Mouse (Mus musculus): ENCODE measurements around the gene Gin1. TPM values are rescaled to one million over a fixed set of nuclear protein-coding genes. Genes with fewer than 3 reads are reported as not detected.

The Gin1 gene
- polyA plus RNA-seq, 1 experiment from 2014 or later: 11.8 TPM

- DNase-seq (ENCODE audit: low spot score) (no peak), ATAC-seq (ENCODE audit: insufficient number of reproducible peaks, low FRiP score, low TSS enrichment, low read depth) (no peak)
- Histone ChIP-seq H3K9me3 (ENCODE audit: control insufficient read depth, low read length) (no peaks in the 10 kb centered on the region), H3K27ac (replicated peaks; ENCODE audit: low read depth, low read length) (no peak overlapping the region), H3K4me3 (ENCODE audit: low read depth, low read length) (no peak overlapping the region), H3K4me1 (ENCODE audit: control insufficient read depth, insufficient read depth, low read length) (no peaks in the 10 kb centered on the region), H3K36me3 (ENCODE audit: control insufficient read depth, insufficient read depth, low read length) (no peaks in the 10 kb centered on the region), H3K9ac (ENCODE audit: low read length) (no peak overlapping the region), H3K4me2 (ENCODE audit: low read depth, severe bottlenecking) (no peak overlapping the region), H3K27me3 (ENCODE audit: control insufficient read depth, insufficient read depth, low read length) (no peaks in the 10 kb centered on the region)
- 91% methylated on average over 5 of the region's 5 CpGs for WGBS
Measured at GRCm38 (mm10) chr1:97771727-97772126, 1.8 kb downstream of the Gin1 start.

GRCm38 (mm10) chr1:97773362-97773761 lies 3.4 kb downstream of the Gin1 start:
- Histone ChIP-seq H3K9me3 (ENCODE audit: control insufficient read depth, low read length) (no peaks in the 10 kb centered on the region), H3K4me1 (ENCODE audit: control insufficient read depth, insufficient read depth, low read length) (no peaks in the 10 kb centered on the region), H3K27ac (replicated peaks; ENCODE audit: low read depth, low read length) (no peak overlapping the region), H3K4me2 (ENCODE audit: low read depth, severe bottlenecking) (no peak overlapping the region), H3K36me3 (ENCODE audit: control insufficient read depth, insufficient read depth, low read length) (no peaks in the 10 kb centered on the region), H3K4me3 (ENCODE audit: low read depth, low read length) (no peak overlapping the region), H3K9ac (ENCODE audit: low read length) (no peak overlapping the region), H3K27me3 (ENCODE audit: control insufficient read depth, insufficient read depth, low read length) (no peaks in the 10 kb centered on the region)
- WGBS: 87% methylated on average over 6 of the region's 6 CpGs
- no peak for ATAC-seq (ENCODE audit: insufficient number of reproducible peaks, low FRiP score, low TSS enrichment, low read depth)
- DNase-seq (ENCODE audit: low spot score): no peak

- Histone ChIP-seq H3K27me3 (ENCODE audit: control insufficient read depth, insufficient read depth, low read length) (no peaks in the 10 kb centered on the region), H3K4me2 (ENCODE audit: low read depth, severe bottlenecking) (no peak overlapping the region), H3K4me3 (ENCODE audit: low read depth, low read length) (no peak overlapping the region), H3K9ac (ENCODE audit: low read length) (no peak overlapping the region), H3K27ac (replicated peaks; ENCODE audit: low read depth, low read length) (no peak overlapping the region), H3K36me3 (ENCODE audit: control insufficient read depth, insufficient read depth, low read length) (no peaks in the 10 kb centered on the region), H3K4me1 (ENCODE audit: control insufficient read depth, insufficient read depth, low read length) (no peaks in the 10 kb centered on the region), H3K9me3 (ENCODE audit: control insufficient read depth, low read length) (no peaks in the 10 kb centered on the region)
- DNase-seq (ENCODE audit: low spot score) (no peak), ATAC-seq (ENCODE audit: insufficient number of reproducible peaks, low FRiP score, low TSS enrichment, low read depth) (no peak)
- 94% methylated on average over 2 of the region's 2 CpGs for WGBS
Measured at GRCm38 (mm10) chr1:97773973-97774372, 4.0 kb downstream of the Gin1 start.

- Histone ChIP-seq H3K27me3 (ENCODE audit: control insufficient read depth, insufficient read depth, low read length) (no peaks in the 10 kb centered on the region), H3K4me2 (ENCODE audit: low read depth, severe bottlenecking) (no peak overlapping the region), H3K4me1 (ENCODE audit: control insufficient read depth, insufficient read depth, low read length) (no peaks in the 10 kb centered on the region), H3K36me3 (ENCODE audit: control insufficient read depth, insufficient read depth, low read length) (no peaks in the 10 kb centered on the region), H3K9ac (ENCODE audit: low read length) (no peak overlapping the region), H3K9me3 (ENCODE audit: control insufficient read depth, low read length) (no peaks in the 10 kb centered on the region), H3K27ac (replicated peaks; ENCODE audit: low read depth, low read length) (no peak overlapping the region), H3K4me3 (ENCODE audit: low read depth, low read length) (no peak overlapping the region)
- no peak for ATAC-seq (ENCODE audit: insufficient number of reproducible peaks, low FRiP score, low TSS enrichment, low read depth)
- WGBS: 98% methylated on average over 7 of the region's 7 CpGs
- DNase-seq (ENCODE audit: low spot score): no peak
Measured at GRCm38 (mm10) chr1:97781674-97782073, 11.7 kb downstream of the Gin1 start.

- Histone ChIP-seq H3K27ac (replicated peaks; ENCODE audit: low read depth, low read length) (no peak overlapping the region), H3K27me3 (ENCODE audit: control insufficient read depth, insufficient read depth, low read length) (no peaks in the 10 kb centered on the region), H3K9ac (ENCODE audit: low read length) (no peak overlapping the region), H3K9me3 (ENCODE audit: control insufficient read depth, low read length) (no peaks in the 10 kb centered on the region), H3K36me3 (ENCODE audit: control insufficient read depth, insufficient read depth, low read length) (no peaks in the 10 kb centered on the region), H3K4me2 (ENCODE audit: low read depth, severe bottlenecking) (no peak overlapping the region), H3K4me1 (ENCODE audit: control insufficient read depth, insufficient read depth, low read length) (no peaks in the 10 kb centered on the region), H3K4me3 (ENCODE audit: low read depth, low read length) (no peak overlapping the region)
- DNase-seq (ENCODE audit: low spot score) (no peak), ATAC-seq (ENCODE audit: insufficient number of reproducible peaks, low FRiP score, low TSS enrichment, low read depth) (no peak)
- WGBS: 87% methylated on average over 7 of the region's 7 CpGs
Measured at GRCm38 (mm10) chr1:97784928-97785327, 15.0 kb downstream of the Gin1 start.

GRCm38 (mm10) chr1:97785685-97786393 lies 15.9 kb downstream of the Gin1 start:
- Histone ChIP-seq H3K27ac (replicated peaks; ENCODE audit: low read depth, low read length) (no peak overlapping the region), H3K9ac (ENCODE audit: low read length) (no peak overlapping the region), H3K4me2 (ENCODE audit: low read depth, severe bottlenecking) (no peak overlapping the region), H3K4me3 (ENCODE audit: low read depth, low read length) (no peak overlapping the region), H3K4me1 (ENCODE audit: control insufficient read depth, insufficient read depth, low read length) (no peaks in the 10 kb centered on the region), H3K27me3 (ENCODE audit: control insufficient read depth, insufficient read depth, low read length) (no peaks in the 10 kb centered on the region), H3K36me3 (ENCODE audit: control insufficient read depth, insufficient read depth, low read length) (no peaks in the 10 kb centered on the region), H3K9me3 (ENCODE audit: control insufficient read depth, low read length) (no peaks in the 10 kb centered on the region)
- no peak for ATAC-seq (ENCODE audit: insufficient number of reproducible peaks, low FRiP score, low TSS enrichment, low read depth)
- DNase-seq (ENCODE audit: low spot score): no peak
- WGBS: 89% methylated on average over 11 of the region's 11 CpGs

GRCm38 (mm10) chr1:97787674-97788073 lies 17.7 kb downstream of the Gin1 start:
- no peak overlapping the region for H3K9ac ChIP-seq (ENCODE audit: low read length)

GRCm38 (mm10) chr1:97788490-97788889 lies 18.5 kb downstream of the Gin1 start:
- DNase-seq (ENCODE audit: low spot score) (no peak), ATAC-seq (ENCODE audit: insufficient number of reproducible peaks, low FRiP score, low TSS enrichment, low read depth) (no peak)
- no peak overlapping the region for H3K4me3 ChIP-seq (ENCODE audit: low read depth, low read length)
- H3K36me3 ChIP-seq (ENCODE audit: control insufficient read depth, insufficient read depth, low read length): no peaks in the 10 kb centered on the region
- H3K27ac ChIP-seq (replicated peaks; ENCODE audit: low read depth, low read length): no peak overlapping the region
- H3K4me1 ChIP-seq (ENCODE audit: control insufficient read depth, insufficient read depth, low read length): no peaks in the 10 kb centered on the region
- WGBS: 88% methylated on average over 2 of the region's 2 CpGs
- no peak overlapping the region for H3K4me2 ChIP-seq (ENCODE audit: low read depth, severe bottlenecking)
- H3K27me3 ChIP-seq (ENCODE audit: control insufficient read depth, insufficient read depth, low read length): no peaks in the 10 kb centered on the region
- H3K9ac ChIP-seq (ENCODE audit: low read length): no peak overlapping the region
- H3K9me3 ChIP-seq (ENCODE audit: control insufficient read depth, low read length): no peaks in the 10 kb centered on the region

More at GRCm38 (mm10) chr1:97787674-97788073, 17.7 kb downstream of the Gin1 start:
- Histone ChIP-seq H3K4me1 (ENCODE audit: control insufficient read depth, insufficient read depth, low read length) (no peaks in the 10 kb centered on the region), H3K4me3 (ENCODE audit: low read depth, low read length) (no peak overlapping the region), H3K9me3 (ENCODE audit: control insufficient read depth, low read length) (no peaks in the 10 kb centered on the region), H3K36me3 (ENCODE audit: control insufficient read depth, insufficient read depth, low read length) (no peaks in the 10 kb centered on the region), H3K27me3 (ENCODE audit: control insufficient read depth, insufficient read depth, low read length) (no peaks in the 10 kb centered on the region), H3K27ac (replicated peaks; ENCODE audit: low read depth, low read length) (no peak overlapping the region), H3K4me2 (ENCODE audit: low read depth, severe bottlenecking) (no peak overlapping the region)
- 90% methylated on average over 3 of the region's 3 CpGs for WGBS
- DNase-seq (ENCODE audit: low spot score) (no peak), ATAC-seq (ENCODE audit: insufficient number of reproducible peaks, low FRiP score, low TSS enrichment, low read depth) (no peak)

- Histone ChIP-seq H3K27me3 (ENCODE audit: control insufficient read depth, insufficient read depth, low read length) (no peaks in the 10 kb centered on the region), H3K9ac (ENCODE audit: low read length) (no peak overlapping the region), H3K4me3 (ENCODE audit: low read depth, low read length) (no peak overlapping the region), H3K36me3 (ENCODE audit: control insufficient read depth, insufficient read depth, low read length) (no peaks in the 10 kb centered on the region), H3K9me3 (ENCODE audit: control insufficient read depth, low read length) (no peaks in the 10 kb centered on the region), H3K4me2 (ENCODE audit: low read depth, severe bottlenecking) (no peak overlapping the region), H3K4me1 (ENCODE audit: control insufficient read depth, insufficient read depth, low read length) (no peaks in the 10 kb centered on the region), H3K27ac (replicated peaks; ENCODE audit: low read depth, low read length) (no peak overlapping the region)
- DNase-seq (ENCODE audit: low spot score) (no peak), ATAC-seq (ENCODE audit: insufficient number of reproducible peaks, low FRiP score, low TSS enrichment, low read depth) (no peak)
- 85% methylated on average over 3 of the region's 3 CpGs for WGBS
Measured at GRCm38 (mm10) chr1:97794110-97794509, 24.1 kb downstream of the Gin1 start.
